Mouse (Mus musculus): ENCODE results near the gene Gm32742. TPM values are rescaled to one million over a fixed set of nuclear protein-coding genes. Genes with fewer than 3 reads are reported as not detected.

Gene Gm32742
- polyA plus RNA-seq, 1 experiment from 2014 or later = not detected

DNA sequence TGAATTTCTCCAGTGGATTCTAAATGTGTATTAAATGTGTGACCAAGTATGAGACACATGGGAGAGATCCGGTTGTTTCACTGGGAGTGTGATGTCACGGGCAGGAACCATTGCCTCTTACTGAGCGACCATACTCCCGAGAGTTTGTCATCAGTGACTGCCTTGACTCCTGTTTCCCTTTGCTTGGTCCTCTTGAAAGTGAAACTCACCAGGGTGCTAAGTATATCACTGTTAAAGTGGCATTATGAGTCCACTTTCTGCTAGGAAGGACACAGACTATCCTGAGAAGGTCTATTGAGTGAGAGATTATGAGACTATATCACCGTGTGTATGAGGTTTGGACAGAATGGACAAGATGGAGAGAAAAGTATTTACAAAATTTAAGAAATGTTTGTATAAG is 83.7 kb downstream of the Gm32742 start:
- Histone ChIP-seq H3K36me3 (no peaks in the 10 kb centered on the region), H3K27me3 (ENCODE audit: low read depth, poor library complexity, severe bottlenecking) (0 out of 2 replicates have a peak, but pooled peaks cover 7% of the 10 kb centered on the region), H3K4me1 (peaks cover 10% of the 10 kb centered on the region), H3K9me3 (replicated peaks) (no peaks in the 10 kb centered on the region), H3K4me3 (no peak overlapping the region), H3K27ac (no peak overlapping the region)
- WGBS = 85% methylated on average over 5 of the region's 5 CpGs
- DNase-seq (ENCODE audit: low spot score) = no peak

MicroRNAs within 50 kb of the gene (microRNA counts, 519-probe panel; counts per million panel counts)
- microRNA mmu-miR-34b-3p (684 counts per million, percentile 72 among the panel's probes with 10 or more counts), microRNA mmu-miR-34b-5p (684 counts per million, percentile 72 among the panel's probes with 10 or more counts), microRNA mmu-miR-34c (684 counts per million, percentile 72 among the panel's probes with 10 or more counts)

Small RNAs within 50 kb of the gene (microRNA-seq; reads per million reads assigned to microRNA genes)
- gene Mir34b = 44.3 reads per million, percentile 40 among the genes with 10 or more reads in this experiment
- gene Mir34c = 1,147 reads per million, percentile 76 among the genes with 10 or more reads in this experiment

Other genes with a start within 250 kb of the Gm32742 start
- 13.2 and 16.7 TPM in 2 replicates for gene Sik2, start 156.4 kb downstream of the Gm32742 start, polyA plus RNA-seq (2016; fragmentation: Nextera tagmentation; extraction: Ambion mirVana)
- not detected in 2 replicates for gene Btg4, start 104.6 kb downstream of the Gm32742 start, polyA plus RNA-seq (2016; fragmentation: Nextera tagmentation; extraction: Ambion mirVana)
- gene Layn, start 88.4 kb downstream of the Gm32742 start, polyA plus RNA-seq (2016; fragmentation: Nextera tagmentation; extraction: Ambion mirVana) = 1.0 and 3.7 TPM in 2 replicates
- gene 4833427G06Rik, start 63.4 kb downstream of the Gm32742 start, polyA plus RNA-seq (2016; fragmentation: Nextera tagmentation; extraction: Ambion mirVana) = 0.15 TPM in 1 of 2 replicates, not detected in the other
- gene Pou2af1, start 48.2 kb upstream of the Gm32742 start, polyA plus RNA-seq (2016; fragmentation: Nextera tagmentation; extraction: Ambion mirVana) = not detected in 2 replicates
- gene Colca2, start 113.1 kb upstream of the Gm32742 start, polyA plus RNA-seq (2016; fragmentation: Nextera tagmentation; extraction: Ambion mirVana) = 1.6 and 2.2 TPM in 2 replicates
- gene 1810046K07Rik, start 163.4 kb upstream of the Gm32742 start, polyA plus RNA-seq (2016; fragmentation: Nextera tagmentation; extraction: Ambion mirVana) = not detected in 2 replicates